Mouse (Mus musculus): Measurements from ENCODE around the gene 1110032A03Rik.

Gene 1110032A03Rik

DNA sequence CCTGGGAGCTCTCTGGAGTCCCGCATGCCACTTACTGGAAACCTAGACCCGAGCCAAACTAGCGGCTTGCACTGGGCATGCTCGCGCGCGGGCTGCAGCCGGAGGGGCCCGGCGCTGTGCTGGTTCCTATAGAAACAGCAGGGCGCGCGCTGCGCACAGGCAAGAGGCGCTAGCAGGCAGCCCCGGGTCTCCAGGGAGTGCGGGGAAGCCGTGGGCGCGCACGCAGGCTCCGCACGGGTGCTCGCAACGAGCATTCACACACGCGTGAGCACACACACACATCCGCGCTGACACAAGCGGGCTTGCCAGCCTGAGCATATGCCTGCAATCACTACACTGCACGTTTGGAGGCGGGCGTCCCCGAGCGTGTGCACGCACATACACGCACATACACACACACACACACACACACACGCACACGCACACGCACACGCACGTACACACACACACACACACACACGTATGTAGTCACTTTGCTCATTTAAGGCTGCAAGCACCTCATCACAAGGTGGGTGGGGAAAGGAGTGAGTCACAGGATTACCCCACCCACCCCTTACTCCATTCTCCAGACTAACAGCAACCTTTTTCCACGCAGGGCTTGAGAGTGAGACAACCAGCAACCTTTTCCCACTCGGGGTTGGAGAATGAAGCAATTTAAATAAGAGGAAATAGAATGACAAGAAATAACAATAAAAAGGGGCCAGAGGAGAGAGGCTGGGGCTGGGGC is 47.2 kb downstream of the 1110032A03Rik start:
- peak; percentile 78 for DNase-seq

DNA sequence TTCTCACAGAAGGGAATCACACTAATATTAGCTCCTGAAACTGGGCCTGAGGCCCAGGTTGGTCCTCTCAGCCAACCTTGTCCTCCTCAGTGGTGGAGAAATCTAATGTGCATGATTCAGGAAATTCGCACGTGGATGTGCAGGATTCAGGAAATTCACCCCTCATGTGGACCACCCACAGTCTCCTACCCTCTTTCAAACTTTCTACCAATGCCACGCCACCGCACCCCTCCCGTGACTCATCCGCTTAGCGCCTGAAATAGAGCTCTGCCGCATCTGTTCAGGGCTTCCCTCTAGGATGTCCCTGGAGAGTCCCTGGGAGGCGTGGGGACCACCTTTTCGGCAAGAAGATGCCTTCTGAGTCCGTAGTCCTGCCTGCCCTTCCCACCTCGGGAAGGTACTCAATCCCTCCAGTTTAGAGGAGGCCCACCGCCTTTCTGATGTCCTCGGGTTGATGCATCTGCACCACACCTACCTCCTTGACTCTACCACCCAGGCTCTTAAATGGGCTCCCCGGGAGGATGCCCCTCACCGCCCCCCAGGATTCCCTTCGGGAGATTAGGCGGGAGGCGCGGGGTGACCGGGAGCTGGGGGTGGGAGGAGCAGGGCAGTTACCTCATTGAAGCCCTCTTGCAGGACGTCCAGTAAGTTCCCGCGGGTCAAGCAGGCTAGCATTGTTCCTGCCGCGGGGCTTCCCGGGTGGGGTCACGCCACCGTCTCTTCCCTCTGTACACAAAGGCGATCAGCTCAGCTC is 48.0 kb downstream of the 1110032A03Rik start:
- DNase-seq, result peak; percentile 64

DNA sequence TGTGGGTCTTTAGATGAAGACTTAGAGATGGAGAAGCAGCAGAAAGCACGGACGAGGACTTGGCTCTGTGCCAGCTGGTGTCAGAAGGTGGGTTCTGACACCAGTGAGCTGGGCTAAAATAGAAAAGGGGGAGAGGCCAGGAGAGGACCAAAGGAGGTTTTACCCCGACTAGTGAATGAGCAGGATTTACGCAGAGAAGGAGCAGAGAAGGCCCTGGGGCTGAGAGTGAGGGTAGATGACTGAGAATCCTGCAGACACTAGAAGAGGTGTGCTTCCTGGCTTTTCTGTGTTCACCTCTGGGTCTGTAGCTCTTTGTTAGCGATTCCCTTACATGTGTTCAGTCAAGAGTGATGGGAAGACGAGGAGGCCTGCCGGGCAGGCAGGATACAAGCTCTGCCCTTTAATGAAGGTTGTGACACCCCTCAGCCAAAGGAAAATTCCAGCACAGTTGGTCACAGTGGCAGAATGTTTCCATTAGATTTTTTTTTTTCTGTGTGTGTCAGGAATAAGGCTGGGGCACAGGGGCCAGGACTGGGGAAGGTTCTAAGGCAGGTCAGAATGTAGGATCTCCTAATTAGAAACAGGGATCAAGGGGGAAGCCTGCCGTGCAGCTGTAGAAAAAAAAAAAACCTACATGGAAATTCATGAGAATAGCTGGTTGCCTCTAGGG is 49.3 kb downstream of the 1110032A03Rik start:
- DNase-seq, result peak; percentile 50

DNA sequence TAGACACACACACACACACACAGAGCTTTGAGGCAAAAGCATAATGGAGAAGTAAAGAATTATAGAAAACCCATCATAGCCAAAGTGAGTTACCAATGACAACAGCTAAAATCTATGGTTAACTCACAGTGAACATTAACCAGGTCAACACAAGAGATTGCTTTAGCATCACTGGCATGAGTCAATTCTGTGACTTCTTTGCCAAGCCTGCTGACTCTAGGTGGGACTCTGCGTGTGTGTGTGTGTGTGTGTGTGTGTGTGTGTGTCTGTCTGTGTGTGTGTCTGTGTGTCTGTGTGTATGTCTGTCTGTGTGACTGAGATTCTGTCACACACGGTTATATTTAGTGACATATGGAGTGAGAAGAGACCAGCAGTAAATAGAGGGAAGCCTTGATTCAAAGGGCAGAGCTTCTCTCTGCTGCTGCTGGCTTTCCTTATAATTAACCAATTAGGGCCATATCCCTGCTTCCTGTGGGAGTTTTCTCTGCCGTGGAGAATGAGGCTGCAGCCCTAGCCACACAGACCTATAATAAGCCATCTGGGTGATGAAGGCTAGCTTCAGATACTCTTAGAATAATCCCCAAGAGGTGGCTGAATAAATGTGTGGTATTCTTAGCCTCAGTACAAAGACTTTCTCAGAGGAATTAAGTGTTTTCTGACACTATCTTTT is 50.5 kb downstream of the 1110032A03Rik start:
- no peak for DNase-seq

- no peak for DNase-seq
These were observed 51.2 kb downstream of the 1110032A03Rik start for GRCm38 (mm10) chr9:50724147-50724546.

GRCm38 (mm10) chr9:50723406-50723805 is 51.9 kb downstream of the 1110032A03Rik start:
- peak; percentile 87 for DNase-seq

GRCm38 (mm10) chr9:50722451-50722911 is 52.8 kb downstream of the 1110032A03Rik start:
- DNase-seq, result peak; percentile 55

DNA sequence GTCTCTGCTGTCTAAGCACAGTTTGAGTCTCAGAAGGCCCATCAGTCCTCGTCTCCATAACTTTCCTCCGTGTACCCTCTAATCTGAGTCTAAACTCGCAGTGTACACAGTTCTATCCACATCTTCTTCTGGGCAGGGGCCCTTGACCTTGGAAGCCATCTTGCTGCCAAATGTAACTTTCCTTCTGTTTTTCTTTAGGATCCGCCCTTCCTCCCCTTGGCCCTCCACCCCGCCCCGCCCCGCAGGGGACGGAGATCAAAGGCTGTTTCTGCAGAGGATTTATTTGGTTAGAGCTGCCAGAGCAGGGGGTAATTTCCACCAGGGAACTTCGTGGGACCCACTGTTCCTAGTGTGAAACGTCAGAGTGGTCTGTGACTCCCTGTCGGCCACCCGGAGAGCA is 54.3 kb downstream of the 1110032A03Rik start:
- DNase-seq, result no peak

- no peak for DNase-seq
These were observed 56.4 kb downstream of the 1110032A03Rik start for GRCm38 (mm10) chr9:50718878-50719277.

DNA sequence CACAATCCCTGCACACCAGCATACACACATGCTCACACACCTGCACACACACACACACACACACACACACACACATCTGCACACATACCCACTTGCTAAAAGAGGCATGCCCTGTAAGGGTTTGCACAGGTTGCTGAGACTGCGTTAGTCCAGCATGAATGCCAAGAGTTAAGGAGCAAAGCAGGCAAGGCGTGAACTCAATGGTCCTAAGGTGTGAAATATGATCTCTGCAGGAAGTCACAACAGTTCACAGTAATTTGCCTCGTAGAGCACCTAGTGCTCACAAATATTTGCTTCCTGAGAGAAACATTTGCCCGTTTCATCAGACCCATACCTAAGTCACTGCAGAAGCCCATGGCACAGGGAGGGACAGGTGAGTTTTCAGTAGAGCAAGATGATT is 61.1 kb downstream of the 1110032A03Rik start:
- no peak for DNase-seq

Data from cerebellum, adult 8-10 months (tissue).